Mouse (Mus musculus) CH12.LX (cell line): Measurements from ENCODE around the gene Tescl.

ENCODE experiments used
- BHLHE40 ChIP-seq: IDR thresholded peaks from 2 replicates; pipeline ENCODE4 v1.6.1; 2011; ENCODE audit warnings: mild to moderate bottlenecking, low read depth, low read length, improper control_type of control experiment
- CTCF ChIP-seq, 2 experiments: IDR thresholded peaks in 1 of 2; conservative IDR thresholded peaks in 1 of 2; 2 replicates each; pipeline ENCODE4 v1.5.1; 2011 to 2012; ENCODE audit warnings: low read depth in 2 of 2, low read length in 2 of 2, improper control_type of control experiment in 1 of 2, inconsistent platforms in 1 of 2, mild to moderate bottlenecking in 1 of 2, moderate library complexity in 1 of 2
- EP300 ChIP-seq: IDR thresholded peaks from 2 replicates; pipeline ENCODE4 v1.6.1; 2011; ENCODE audit warnings: low read length, improper control_type of control experiment
- JUND ChIP-seq: conservative IDR thresholded peaks from 2 replicates; pipeline ENCODE4 v1.6.1; 2011; ENCODE audit warnings: low read depth, low read length, improper control_type of control experiment
- KAT2A ChIP-seq: IDR thresholded peaks from 2 replicates; pipeline ENCODE4 v1.6.1; 2012; ENCODE audit warnings: low read length, improper control_type of control experiment, inconsistent platforms; ENCODE audit not compliant: insufficient replicate concordance
- MAFK ChIP-seq: IDR thresholded peaks from 2 replicates; pipeline ENCODE4 v1.6.1; 2011; ENCODE audit warnings: low read length, improper control_type of control experiment; ENCODE audit not compliant: insufficient replicate concordance
- MAX ChIP-seq: IDR thresholded peaks from 2 replicates; pipeline ENCODE4 v1.6.1; 2011; ENCODE audit warnings: low read length, improper control_type of control experiment
- POLR2A ChIP-seq: IDR thresholded peaks from 2 replicates; pipeline ENCODE4 v1.6.1; 2011; ENCODE audit warnings: low read depth, mild to moderate bottlenecking, improper control_type of control experiment, low read length
- RCOR1 ChIP-seq: conservative IDR thresholded peaks from 2 replicates; pipeline ENCODE4 v1.6.1; 2012; ENCODE audit warnings: low read depth, mild to moderate bottlenecking, inconsistent platforms, low read length, improper control_type of control experiment
- SIN3A ChIP-seq: IDR thresholded peaks from 2 replicates; pipeline ENCODE4 v1.6.1; 2012; ENCODE audit warnings: low read length, improper control_type of control experiment, inconsistent platforms
- TBP ChIP-seq: conservative IDR thresholded peaks from 2 replicates; pipeline ENCODE4 v1.6.1; 2011; ENCODE audit warnings: low read depth, low read length, improper control_type of control experiment
- TCF12 ChIP-seq: IDR thresholded peaks from 2 replicates; pipeline ENCODE4 v1.6.1; 2014; ENCODE audit warnings: low read depth, mild to moderate bottlenecking, inconsistent platforms, low read length, improper control_type of control experiment
- ZKSCAN1 ChIP-seq: IDR thresholded peaks from 2 replicates; pipeline ENCODE4 v1.6.1; 2012; ENCODE audit warnings: low read depth, inconsistent platforms, low read length, improper control_type of control experiment, borderline replicate concordance

DNA sequence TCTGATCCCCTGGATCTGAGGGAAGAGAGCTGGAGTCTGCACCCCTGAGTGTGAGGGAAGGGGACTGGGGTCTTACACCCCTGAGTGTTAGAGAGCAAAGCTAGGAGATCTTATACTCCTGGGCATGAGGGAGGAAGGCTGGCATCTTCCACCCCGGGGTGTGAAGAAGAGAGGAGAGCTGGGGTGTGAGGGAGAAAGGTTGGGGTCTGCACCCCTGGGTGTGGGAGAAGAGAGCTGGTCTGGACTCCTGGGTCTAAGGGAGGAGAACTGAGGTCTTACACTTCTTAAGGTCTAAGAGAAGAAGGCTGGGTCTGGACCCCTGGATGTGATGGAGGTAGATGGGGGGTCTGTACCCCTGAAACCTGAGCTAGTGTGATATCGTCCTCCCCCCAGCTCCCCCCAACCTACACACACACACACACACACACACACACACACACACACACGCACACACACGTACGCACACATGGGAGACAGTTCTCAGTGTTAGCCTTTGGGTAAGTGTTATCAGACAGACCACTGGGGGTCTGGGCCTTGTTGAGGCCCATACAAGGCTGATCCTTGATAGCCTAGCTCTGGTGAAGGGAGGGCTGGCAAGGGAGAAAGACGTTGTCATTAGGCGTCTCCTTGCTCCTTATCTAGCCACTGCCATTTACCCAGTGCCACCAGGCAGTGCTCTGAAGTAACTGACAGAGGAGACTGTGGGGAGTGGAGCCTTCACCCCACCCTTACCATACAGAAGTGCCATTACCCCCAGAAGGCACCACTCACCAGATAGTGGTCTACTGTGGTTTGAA is 37.5 kb upstream of the Tescl start:
- TF ChIP-seq POLR2A (no peak), MAFK (no peak), EP300 (no peak), SIN3A (no peak), CTCF (conservative IDR thresholded peaks at IDR 0.05 in 1 of 2, IDR thresholded peaks at IDR 0.05 in 1 of 2; ENCODE audit: low read depth in 2 of 2, low read length in 2 of 2) (no peak), MAX (no peak), RCOR1 (no peak), ZKSCAN1 (no peak), TCF12 (no peak), TBP (no peak), BHLHE40 (no peak), JUND (no peak), KAT2A (no peak)
